Mouse (Mus musculus) liver, embryonic 15.5 days (tissue): ENCODE measurements at regions not wholly inside any gene's neighbourhood (a gene's known extent, or its start where the extent isn't known, plus 50 kb on each side); places are given as distances from the start of the nearest gene placed in this dataset.
"Not testable (repeated sequence)": the region's sequence is repeated elsewhere in the genome, so short reads cannot be mapped to it uniquely, and the experiment has no call there.

Source experiments
- ATAC-seq: fragments of 200-750 bp; cut with Nextera tagmentation; 2 replicates; pipeline ENCODE4 v1.8.0; 2017; ENCODE audit warnings: moderate number of reproducible peaks, mild to moderate bottlenecking, moderate library complexity; ENCODE audit not compliant: insufficient read depth
- H3K27ac ChIP-seq: fragments of 300-500 bp; sonication (generic); replicated peaks from 2 replicates; pipeline ENCODE4 v1.5.1; 2015; ENCODE audit warnings: mild to moderate bottlenecking, inconsistent platforms
- H3K27me3 ChIP-seq: fragments of 300-500 bp; sonication (generic); 2 replicates; pipeline ENCODE4 v1.6.1; 2015; ENCODE audit warnings: mild to moderate bottlenecking, inconsistent platforms
- H3K36me3 ChIP-seq: fragments of 300-500 bp; sonication (generic); replicated peaks from 2 replicates; pipeline ENCODE4 v1.6.1; 2015; ENCODE audit warnings: moderate library complexity, mild to moderate bottlenecking, inconsistent platforms
- H3K4me1 ChIP-seq: fragments of 300-500 bp; sonication (generic); replicated peaks from 2 replicates; pipeline ENCODE4 v1.6.1; 2015; ENCODE audit warnings: inconsistent platforms
- H3K4me2 ChIP-seq: fragments of 300-500 bp; sonication (generic); 2 replicates; pipeline ENCODE4 v1.6.1; 2015; ENCODE audit warnings: moderate library complexity, mild to moderate bottlenecking, inconsistent platforms
- H3K4me3 ChIP-seq: fragments of 300-500 bp; sonication (generic); replicated peaks from 2 replicates; pipeline ENCODE4 v1.5.1; 2015; ENCODE audit warnings: mild to moderate bottlenecking, inconsistent platforms
- H3K9ac ChIP-seq: fragments of 300-500 bp; sonication (generic); 2 replicates; pipeline ENCODE4 v1.6.1; 2015; ENCODE audit warnings: moderate library complexity, mild to moderate bottlenecking, inconsistent platforms
- H3K9me3 ChIP-seq: fragments of 300-500 bp; sonication (generic); replicated peaks from 2 replicates; pipeline ENCODE4 v1.6.1; 2016; ENCODE audit warnings: inconsistent platforms
- WGBS: fragments of 180-500 bp; shearing (Covaris S2); methylation state at CpG from one replicate; pipeline ENCODE4 v1.1.7; 2015; ENCODE audit warnings: mixed read lengths; ENCODE audit not compliant: insufficient replicate concordance; 5-methylcytosine and 5-hydroxymethylcytosine counted together

DNA sequence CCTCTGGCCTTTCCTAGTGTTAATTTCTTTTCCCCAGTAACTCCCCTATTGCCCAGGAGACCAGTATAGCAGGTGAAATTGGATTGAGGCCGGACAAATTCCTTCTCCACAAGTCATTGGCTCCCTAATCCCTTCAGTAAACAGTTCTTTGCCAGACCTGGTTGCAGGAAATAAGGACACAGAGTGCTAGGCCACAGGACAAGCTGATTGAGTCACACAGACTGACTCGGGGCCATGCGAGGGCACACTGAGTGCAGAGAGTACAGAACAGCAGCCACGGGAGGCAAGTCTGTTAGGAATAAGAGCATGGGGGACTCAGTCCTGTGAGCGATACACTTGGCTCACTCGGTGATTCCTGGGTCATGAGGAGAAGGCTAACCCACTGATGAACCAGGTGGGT is 134.3 kb upstream of the Ajap1 start:
- no peak for ATAC-seq
- H3K9ac ChIP-seq: no peak overlapping the region
- H3K36me3 ChIP-seq: no peaks in the 10 kb centered on the region
- no peaks in the 10 kb centered on the region; the same call in 1 of the 2 replicates for H3K9me3 ChIP-seq
- 64% methylated on average over 6 of the region's 6 CpGs for WGBS
- no peak overlapping the region for H3K27ac ChIP-seq
- H3K4me3 ChIP-seq: no peak overlapping the region
- H3K4me2 ChIP-seq: no peak overlapping the region
- H3K4me1 ChIP-seq: no peaks in the 10 kb centered on the region
- no peaks in the 10 kb centered on the region for H3K27me3 ChIP-seq

DNA sequence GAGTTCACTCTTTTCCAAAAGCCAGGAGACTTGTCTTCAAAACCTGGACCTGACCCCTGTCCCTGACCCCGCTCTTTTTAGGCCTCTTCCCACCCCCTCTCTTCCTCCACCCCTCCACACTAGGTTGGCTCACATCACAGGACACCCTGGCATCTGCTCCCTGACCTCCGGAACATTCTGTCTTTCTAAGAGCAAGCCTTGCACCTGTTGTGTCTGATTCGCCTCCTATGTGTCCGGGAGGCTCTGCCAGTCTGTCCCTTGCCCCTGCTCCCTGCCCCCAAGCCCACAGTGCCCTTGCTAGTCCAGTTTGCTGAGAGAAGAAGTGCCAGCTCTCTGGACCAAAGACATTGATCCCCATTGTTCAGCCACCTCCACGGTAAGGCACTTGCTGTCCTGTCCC is 138.3 kb upstream of the Ajap1 start:
- no peak for ATAC-seq
- Histone ChIP-seq H3K27ac (no peak overlapping the region), H3K4me1 (no peaks in the 10 kb centered on the region), H3K4me2 (no peak overlapping the region), H3K4me3 (no peak overlapping the region), H3K9ac (no peak overlapping the region), H3K27me3 (no peaks in the 10 kb centered on the region), H3K9me3 (no peaks in the 10 kb centered on the region), H3K36me3 (no peaks in the 10 kb centered on the region)
- 59% methylated on average over 5 of the region's 5 CpGs for WGBS

DNA sequence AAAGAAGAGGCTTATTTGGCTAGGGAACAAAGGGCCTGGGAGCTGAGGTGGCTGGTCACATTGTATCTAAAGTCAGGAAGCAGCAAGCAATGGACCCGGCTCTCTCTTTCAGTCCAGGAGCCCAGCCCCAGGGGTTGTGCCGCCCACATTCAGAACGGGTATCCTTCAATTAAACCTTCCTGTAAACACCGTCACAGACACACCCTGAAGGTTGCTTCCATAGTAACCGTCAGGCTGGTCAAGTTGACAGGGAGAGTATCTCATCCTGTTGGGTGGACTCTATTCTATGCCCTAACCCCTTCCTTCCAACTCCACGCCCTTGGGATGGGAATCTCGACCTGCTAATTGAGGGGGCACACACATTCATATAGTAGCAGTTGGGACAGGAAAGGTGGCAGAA is 148.6 kb upstream of the Ajap1 start:
- WGBS: 62% methylated on average over 7 of the region's 7 CpGs
- ATAC-seq: no peak

DNA sequence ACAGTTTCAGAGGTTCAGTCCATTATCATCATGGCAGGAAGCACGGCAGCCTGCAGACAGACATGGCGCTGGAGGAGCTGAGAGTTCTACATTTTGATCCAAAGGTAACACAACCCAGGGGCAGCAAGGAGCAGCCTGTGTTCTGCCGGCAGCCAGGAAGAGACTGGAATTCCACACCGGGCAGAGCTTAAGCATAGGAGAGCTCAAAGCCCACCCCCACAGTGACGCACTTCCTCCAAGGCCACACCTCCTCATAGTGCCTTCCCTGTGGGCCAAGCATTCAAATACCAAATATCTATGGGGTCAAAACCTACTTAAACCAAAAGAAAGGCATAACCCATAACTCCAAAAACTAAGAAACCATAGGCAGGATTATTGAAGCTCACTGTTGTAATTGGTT is 149.4 kb upstream of the Ajap1 start:
- H3K9me3 ChIP-seq: no peaks in the 10 kb centered on the region
- no peak for ATAC-seq

More for the DNA sequence above, 148.6 kb upstream of the Ajap1 start:
- H3K9me3 ChIP-seq: no peaks in the 10 kb centered on the region
- H3K4me3 ChIP-seq: no peak overlapping the region
- no peaks in the 10 kb centered on the region for H3K36me3 ChIP-seq
- no peak overlapping the region for H3K27ac ChIP-seq
- no peaks in the 10 kb centered on the region for H3K27me3 ChIP-seq
- H3K4me2 ChIP-seq: no peak overlapping the region
- no peaks in the 10 kb centered on the region for H3K4me1 ChIP-seq
- H3K9ac ChIP-seq: no peak overlapping the region

DNA sequence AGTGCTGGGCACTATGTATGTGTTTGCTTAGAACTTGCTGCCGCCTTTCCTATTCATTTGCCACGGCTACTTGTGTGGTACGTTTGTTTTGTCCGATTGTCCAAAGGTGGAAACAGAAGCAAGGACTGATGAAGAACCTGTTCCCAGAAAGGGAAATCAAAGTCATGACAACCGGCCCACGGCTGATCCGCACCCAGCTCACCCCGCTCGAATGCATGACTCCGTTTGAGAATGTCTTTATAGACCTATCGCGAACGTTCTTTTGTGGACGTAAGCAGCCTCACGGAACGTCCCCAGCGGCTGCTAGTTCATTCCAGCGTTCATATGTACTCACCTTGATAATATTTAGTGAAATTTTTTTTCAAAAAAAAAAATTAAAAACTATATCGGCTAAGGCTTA is 149.9 kb upstream of the Ajap1 start:
- H3K9ac ChIP-seq: no peak overlapping the region
- no peak overlapping the region for H3K4me2 ChIP-seq
- ATAC-seq: no peak
- H3K4me1 ChIP-seq: no peaks in the 10 kb centered on the region
- WGBS: 77% methylated on average over 19 of the region's 19 CpGs
- no peak overlapping the region for H3K4me3 ChIP-seq
- no peaks in the 10 kb centered on the region for H3K36me3 ChIP-seq
- H3K27ac ChIP-seq: no peak overlapping the region
- no peaks in the 10 kb centered on the region for H3K9me3 ChIP-seq
- H3K27me3 ChIP-seq: no peaks in the 10 kb centered on the region

More for the DNA sequence above, 149.4 kb upstream of the Ajap1 start:
- H3K36me3 ChIP-seq: no peaks in the 10 kb centered on the region
- 73% methylated on average over 5 of the region's 5 CpGs for WGBS
- H3K27me3 ChIP-seq: no peaks in the 10 kb centered on the region
- H3K4me3 ChIP-seq: no peak overlapping the region
- H3K4me2 ChIP-seq: no peak overlapping the region
- H3K9ac ChIP-seq: no peak overlapping the region
- no peak overlapping the region for H3K27ac ChIP-seq
- H3K4me1 ChIP-seq: no peaks in the 10 kb centered on the region

DNA sequence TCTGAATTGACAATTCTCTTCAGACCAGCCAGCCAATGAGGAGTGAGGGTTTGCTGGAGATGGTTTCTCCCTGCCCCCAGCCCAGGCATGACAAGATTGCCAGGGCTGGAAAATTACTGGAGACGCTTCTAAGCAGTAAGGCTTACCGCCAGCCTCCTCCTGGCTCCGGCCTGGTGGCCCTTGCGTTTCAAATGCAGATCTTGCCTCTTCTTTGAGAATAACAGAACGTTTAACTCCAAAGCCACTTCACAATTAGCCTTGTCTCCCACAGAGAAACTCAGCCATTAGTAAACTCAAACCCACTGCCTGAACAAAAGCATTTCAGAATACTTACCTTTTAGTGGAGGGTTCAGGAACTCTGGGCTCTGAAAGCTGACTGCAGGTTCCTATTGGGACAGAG is 150.6 kb upstream of the Ajap1 start:
- Histone ChIP-seq H3K9me3 (no peaks in the 10 kb centered on the region), H3K9ac (no peak overlapping the region), H3K27me3 (no peaks in the 10 kb centered on the region), H3K36me3 (no peaks in the 10 kb centered on the region), H3K4me1 (no peaks in the 10 kb centered on the region), H3K4me3 (no peak overlapping the region), H3K4me2 (no peak overlapping the region), H3K27ac (no peak overlapping the region)
- 29% methylated on average over 5 of the region's 5 CpGs for WGBS
- no peak for ATAC-seq

DNA sequence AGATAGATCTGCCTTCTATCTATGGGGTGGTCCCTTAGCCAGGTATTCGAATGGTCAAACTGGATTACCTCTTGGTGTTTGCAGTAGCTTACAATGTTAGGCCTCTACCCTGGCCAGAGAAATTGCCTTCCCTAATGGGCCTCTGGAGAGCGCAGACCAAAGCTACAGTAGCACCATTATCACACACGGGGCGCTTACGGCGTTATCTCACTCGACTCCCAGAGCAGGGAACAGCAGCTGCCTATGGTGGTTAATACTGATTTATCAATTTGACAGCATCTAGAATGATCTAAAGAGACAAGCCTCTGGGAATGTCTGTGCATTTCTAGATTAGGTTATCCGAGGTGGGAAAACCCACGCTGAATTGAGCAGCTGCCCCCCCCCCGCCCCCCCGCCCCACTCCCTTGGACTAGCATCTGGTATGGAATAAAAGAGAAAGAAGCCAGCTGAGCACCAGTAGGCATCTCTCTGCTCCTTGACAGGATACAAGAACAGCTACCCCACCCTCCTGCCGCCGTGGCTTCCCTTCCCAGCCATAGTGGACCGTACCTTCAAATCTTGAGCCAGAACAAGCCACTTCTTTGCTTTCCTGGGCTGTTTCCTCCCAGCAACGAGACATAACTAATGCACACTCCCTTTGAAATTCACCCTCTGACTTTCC is 151.7 kb upstream of the Ajap1 start:
- ATAC-seq: no peak
- Histone ChIP-seq H3K36me3 (no peaks in the 10 kb centered on the region), H3K4me2 (no peak overlapping the region), H3K27ac (no peak overlapping the region), H3K27me3 (no peaks in the 10 kb centered on the region), H3K9ac (no peak overlapping the region), H3K4me3 (no peak overlapping the region), H3K9me3 (no peaks in the 10 kb centered on the region), H3K4me1 (no peaks in the 10 kb centered on the region)
- 36% methylated on average over 15 of the region's 15 CpGs for WGBS

DNA sequence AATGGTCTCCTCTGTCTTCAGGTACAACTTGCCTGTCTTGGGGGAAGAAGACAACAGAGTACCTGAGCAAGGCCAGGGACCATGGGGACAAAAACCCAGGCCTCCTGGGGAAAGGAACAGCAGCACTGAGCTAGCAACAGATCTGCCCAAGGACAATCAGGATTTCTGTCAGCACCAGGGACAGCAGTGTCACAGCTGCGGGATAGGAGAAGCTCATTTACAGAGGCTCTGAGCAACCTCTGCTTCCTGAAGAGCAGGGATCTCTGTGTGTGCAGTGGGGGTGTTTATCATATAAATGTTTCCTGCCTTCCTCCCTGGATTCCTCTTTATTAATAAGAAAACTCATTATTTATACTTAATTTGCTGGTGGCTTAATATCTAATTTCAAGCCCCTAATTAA is 155.4 kb upstream of the Ajap1 start:
- no peak overlapping the region for H3K9ac ChIP-seq
- H3K4me3 ChIP-seq: no peak overlapping the region
- no peaks in the 10 kb centered on the region for H3K36me3 ChIP-seq
- WGBS: 5% methylated on average over 1 of the region's 1 CpGs
- ATAC-seq: no peak
- H3K9me3 ChIP-seq: no peaks in the 10 kb centered on the region
- H3K4me2 ChIP-seq: no peak overlapping the region
- H3K4me1 ChIP-seq: no peaks in the 10 kb centered on the region
- H3K27ac ChIP-seq: no peak overlapping the region
- no peaks in the 10 kb centered on the region for H3K27me3 ChIP-seq

DNA sequence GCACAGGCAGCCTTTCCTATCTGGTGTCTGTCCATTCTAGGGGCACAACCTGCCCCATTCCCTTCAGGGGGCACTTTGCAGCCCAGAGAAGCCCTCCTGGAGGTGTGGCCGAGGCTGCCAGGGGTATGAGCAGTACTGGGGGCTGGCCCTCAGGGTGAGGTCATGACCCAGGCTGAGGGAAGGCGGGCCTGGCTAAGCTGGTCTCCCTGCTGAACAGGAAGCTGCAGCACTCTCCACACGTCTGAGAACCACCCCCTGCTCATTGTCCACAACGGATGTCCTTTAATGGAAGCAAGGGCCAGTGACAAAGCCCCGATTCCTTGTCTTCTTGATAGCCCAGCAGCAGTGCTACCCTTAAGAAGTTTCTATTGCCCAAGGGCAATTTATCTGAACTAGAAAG is 169.2 kb upstream of the Ajap1 start:
- Histone ChIP-seq H3K27ac (no peak overlapping the region), H3K4me1 (no peaks in the 10 kb centered on the region), H3K9ac (no peak overlapping the region), H3K27me3 (no peaks in the 10 kb centered on the region), H3K4me3 (no peak overlapping the region), H3K36me3 (no peaks in the 10 kb centered on the region), H3K9me3 (no peaks in the 10 kb centered on the region), H3K4me2 (no peak overlapping the region)
- no peak for ATAC-seq
- WGBS: 7% methylated on average over 5 of the region's 5 CpGs

DNA sequence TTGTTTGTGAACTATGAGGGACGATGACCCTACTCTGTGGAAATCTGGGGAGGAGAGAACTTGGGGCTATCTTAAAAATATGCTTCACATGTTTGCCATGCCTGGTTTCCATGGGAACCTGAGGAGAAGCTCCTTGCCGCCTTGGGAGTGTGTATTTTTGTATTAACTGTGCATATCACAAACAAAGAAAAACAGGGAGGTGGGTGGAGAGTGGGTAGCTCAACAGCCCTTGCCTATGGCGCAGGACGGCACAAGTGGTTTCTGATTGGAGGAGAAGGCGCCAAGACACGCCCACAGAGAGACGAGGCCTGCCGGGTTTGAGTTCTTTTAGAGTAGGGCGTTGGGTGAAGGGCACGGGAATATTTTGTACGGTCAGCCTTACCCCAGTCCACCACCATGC is 170.2 kb upstream of the Ajap1 start:
- H3K36me3 ChIP-seq: no peaks in the 10 kb centered on the region
- no peak for ATAC-seq
- no peaks in the 10 kb centered on the region for H3K27me3 ChIP-seq
- H3K4me1 ChIP-seq: no peaks in the 10 kb centered on the region
- H3K4me3 ChIP-seq: no peak overlapping the region
- no peaks in the 10 kb centered on the region for H3K9me3 ChIP-seq
- no peak overlapping the region for H3K4me2 ChIP-seq
- no peak overlapping the region for H3K9ac ChIP-seq
- no peak overlapping the region for H3K27ac ChIP-seq
- 66% methylated on average over 11 of the region's 11 CpGs for WGBS

DNA sequence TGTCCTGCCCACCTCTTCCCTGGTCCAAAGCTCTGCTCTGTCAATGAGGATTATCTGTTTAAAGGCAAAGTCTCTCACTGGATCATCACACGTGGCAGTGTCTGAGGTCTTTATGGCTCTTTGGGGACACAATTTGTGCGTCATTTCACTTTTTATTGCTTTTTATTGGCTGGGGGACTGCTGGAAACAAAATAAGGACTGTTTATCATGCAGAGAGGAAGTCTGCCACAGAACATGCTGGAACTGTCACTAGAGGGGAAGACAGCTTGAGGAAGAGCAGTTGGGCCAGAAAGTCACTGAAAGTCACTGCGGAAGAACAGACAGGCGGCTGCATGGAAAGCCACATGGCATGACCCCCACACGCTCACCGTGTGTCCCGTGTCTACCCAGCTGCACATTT is 180.1 kb upstream of the Ajap1 start:
- no peaks in the 10 kb centered on the region for H3K27me3 ChIP-seq
- H3K9me3 ChIP-seq: no peaks in the 10 kb centered on the region
- no peak overlapping the region for H3K9ac ChIP-seq
- WGBS: 70% methylated on average over 7 of the region's 7 CpGs
- H3K4me1 ChIP-seq: no peaks in the 10 kb centered on the region
- ATAC-seq: no peak
- no peak overlapping the region for H3K4me2 ChIP-seq
- no peak overlapping the region for H3K27ac ChIP-seq
- H3K36me3 ChIP-seq: no peaks in the 10 kb centered on the region
- no peak overlapping the region for H3K4me3 ChIP-seq

DNA sequence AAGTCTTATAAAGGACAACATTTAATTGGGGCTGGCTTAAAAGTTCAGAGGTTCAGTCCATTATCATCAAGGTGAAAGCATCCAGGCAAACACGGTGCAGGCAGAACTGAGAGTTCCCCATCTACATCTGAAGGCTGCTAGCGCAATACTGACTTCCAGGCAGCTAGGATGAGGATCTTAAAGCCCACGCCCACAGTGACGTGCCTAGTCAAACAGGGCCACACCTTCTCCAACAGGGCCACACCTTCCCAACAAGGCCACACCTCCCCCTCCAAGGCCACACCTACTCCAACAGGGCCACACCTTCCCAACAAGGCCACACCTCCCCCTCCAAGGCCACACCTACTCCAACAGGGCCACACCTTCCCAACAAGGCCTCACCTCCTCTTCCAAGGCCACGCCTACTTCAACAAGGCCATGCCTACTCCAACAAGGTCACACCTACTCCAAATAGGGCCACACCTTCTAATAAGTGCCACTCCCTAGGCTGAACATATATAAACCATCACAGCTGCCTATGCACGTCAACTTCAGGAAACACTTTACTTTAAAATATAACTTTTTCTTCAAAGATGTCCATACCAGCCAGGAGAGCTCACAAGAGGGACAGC is 184.1 kb upstream of the Ajap1 start:
- H3K36me3 ChIP-seq, H3K9me3 ChIP-seq, H3K4me2 ChIP-seq, H3K9ac ChIP-seq, H3K4me3 ChIP-seq, H3K4me1 ChIP-seq, H3K27ac ChIP-seq, H3K27me3 ChIP-seq: not testable (repeated sequence)
- 58% methylated on average over 6 of the region's 6 CpGs for WGBS
- ATAC-seq: 0 out of 2 replicates have a peak, but pooled peaks have one; percentile 18
